Mouse (Mus musculus): ENCODE measurements around the gene Pou3f1.

Gene Pou3f1

GRCm38 (mm10) chr4:124656518-124656853 is at the start of gene Pou3f1:
Gene Pou3f1 (plus strand): TSS chr4:124656807.
- DNase-seq (ENCODE audit: low spot score), result no peak

GRCm38 (mm10) chr4:124607166-124607565 is 49.4 kb upstream of the Pou3f1 start:
- no peak for DNase-seq (ENCODE audit: low spot score)

- no peak for DNase-seq (ENCODE audit: low spot score)
Observed at GRCm38 (mm10) chr4:124610066-124610465, 46.5 kb upstream of the Pou3f1 start.

GRCm38 (mm10) chr4:124610703-124611102 is 45.9 kb upstream of the Pou3f1 start, which contains the start of gene 3100002H09Rik:
Gene 3100002H09Rik (minus strand): TSS chr4:124610803.
- no peak for DNase-seq (ENCODE audit: low spot score)

GRCm38 (mm10) chr4:124611768-124612167 is 44.8 kb upstream of the Pou3f1 start:
- DNase-seq (ENCODE audit: low spot score), result no peak

- DNase-seq (ENCODE audit: low spot score), result no peak
Observed at GRCm38 (mm10) chr4:124614189-124614588, 42.4 kb upstream of the Pou3f1 start.

- DNase-seq (ENCODE audit: low spot score), result no peak
Observed at GRCm38 (mm10) chr4:124615406-124615960, 41.1 kb upstream of the Pou3f1 start.

- no peak for DNase-seq (ENCODE audit: low spot score)
Observed at GRCm38 (mm10) chr4:124615986-124616385, 40.6 kb upstream of the Pou3f1 start.

- no peak for DNase-seq (ENCODE audit: low spot score)
Observed at GRCm38 (mm10) chr4:124616636-124617035, 40.0 kb upstream of the Pou3f1 start.

GRCm38 (mm10) chr4:124618599-124618998 is 38.0 kb upstream of the Pou3f1 start:
- no peak for DNase-seq (ENCODE audit: low spot score)

- no peak for DNase-seq (ENCODE audit: low spot score)
Observed at GRCm38 (mm10) chr4:124621406-124621805, 35.2 kb upstream of the Pou3f1 start.

GRCm38 (mm10) chr4:124622566-124622965 is 34.0 kb upstream of the Pou3f1 start:
- DNase-seq (ENCODE audit: low spot score), result no peak

- no peak for DNase-seq (ENCODE audit: low spot score)
Observed at GRCm38 (mm10) chr4:124624111-124624581, 32.5 kb upstream of the Pou3f1 start.

GRCm38 (mm10) chr4:124626836-124627235 is 29.8 kb upstream of the Pou3f1 start:
- DNase-seq (ENCODE audit: low spot score), result no peak

GRCm38 (mm10) chr4:124631456-124631855 is 25.2 kb upstream of the Pou3f1 start:
- no peak for DNase-seq (ENCODE audit: low spot score)

GRCm38 (mm10) chr4:124632856-124633255 is 23.8 kb upstream of the Pou3f1 start:
- DNase-seq (ENCODE audit: low spot score), result no peak

GRCm38 (mm10) chr4:124633281-124633680 is 23.3 kb upstream of the Pou3f1 start:
- DNase-seq (ENCODE audit: low spot score), result no peak

GRCm38 (mm10) chr4:124639715-124640114 is 16.9 kb upstream of the Pou3f1 start:
- no peak for DNase-seq (ENCODE audit: low spot score)

- no peak for DNase-seq (ENCODE audit: low spot score)
Observed at GRCm38 (mm10) chr4:124643859-124644258, 12.7 kb upstream of the Pou3f1 start.

- DNase-seq (ENCODE audit: low spot score), result peak; percentile 27
Observed at GRCm38 (mm10) chr4:124644974-124645433, 11.6 kb upstream of the Pou3f1 start.

- no peak for DNase-seq (ENCODE audit: low spot score)
Observed at GRCm38 (mm10) chr4:124646591-124646990, 10.0 kb upstream of the Pou3f1 start.

GRCm38 (mm10) chr4:124647909-124648308 is 8.7 kb upstream of the Pou3f1 start:
- no peak for DNase-seq (ENCODE audit: low spot score)

- no peak for DNase-seq (ENCODE audit: low spot score)
Observed at GRCm38 (mm10) chr4:124652886-124653285, 3.7 kb upstream of the Pou3f1 start.

Data from lung, postnatal 25 days (tissue).